Mouse (Mus musculus) heart, embryonic 13.5 days (tissue): ENCODE measurements at regions not wholly inside any gene's neighbourhood (a gene's known extent, or its start where the extent isn't known, plus 50 kb on each side); places are given as distances from the start of the nearest gene placed in this dataset.
A peak's percentile ranks its signal among the peaks of the same experiment; 100 is the strongest.

Source experiments
- ATAC-seq: fragments of 200-750 bp; cut with Nextera tagmentation; 2 replicates; pipeline ENCODE4 v1.8.0; 2017; ENCODE audit warnings: moderate TSS enrichment; ENCODE audit not compliant: insufficient number of reproducible peaks, low FRiP score, low TSS enrichment; ENCODE audit errors: extremely low read depth
- H3K27ac ChIP-seq: fragments of 300-500 bp; sonication (generic); replicated peaks from 2 replicates; pipeline ENCODE4 v1.5.1; 2015; ENCODE audit warnings: moderate library complexity, mild to moderate bottlenecking, inconsistent platforms
- H3K27me3 ChIP-seq: fragments of 300-500 bp; sonication (generic); replicated peaks from 2 replicates; pipeline ENCODE4 v1.6.1; 2015; ENCODE audit warnings: mild to moderate bottlenecking, inconsistent platforms
- H3K36me3 ChIP-seq: fragments of 300-500 bp; sonication (generic); 2 replicates; pipeline ENCODE4 v1.6.1; 2015; ENCODE audit warnings: mild to moderate bottlenecking, inconsistent platforms
- H3K4me1 ChIP-seq: fragments of 300-500 bp; sonication (generic); 2 replicates; pipeline ENCODE4 v1.6.1; 2015; ENCODE audit warnings: inconsistent platforms
- H3K4me2 ChIP-seq: fragments of 300-500 bp; sonication (generic); 2 replicates; pipeline ENCODE4 v1.6.1; 2015; ENCODE audit warnings: inconsistent platforms, mild to moderate bottlenecking, moderate library complexity
- H3K4me3 ChIP-seq: fragments of 300-500 bp; sonication (generic); 2 replicates; pipeline ENCODE4 v1.5.1; 2015; ENCODE audit warnings: moderate library complexity, mild to moderate bottlenecking, inconsistent platforms
- H3K9ac ChIP-seq: fragments of 300-500 bp; sonication (generic); 2 replicates; pipeline ENCODE4 v1.6.1; 2015; ENCODE audit warnings: inconsistent platforms, mild to moderate bottlenecking, moderate library complexity
- H3K9me3 ChIP-seq: fragments of 300-500 bp; sonication (generic); 2 replicates; pipeline ENCODE4 v1.6.1; 2016; ENCODE audit warnings: inconsistent platforms
- WGBS: fragments of 180-500 bp; shearing (Covaris S2); methylation state at CpG from one replicate; pipeline ENCODE4 v1.1.7; 2015; ENCODE audit warnings: mixed read lengths; 5-methylcytosine and 5-hydroxymethylcytosine counted together

- Histone ChIP-seq H3K36me3 (no peaks in the 10 kb centered on the region), H3K9ac (no peak overlapping the region), H3K27me3 (no peaks in the 10 kb centered on the region), H3K4me1 (no peaks in the 10 kb centered on the region), H3K9me3 (peaks cover 4% of the 10 kb centered on the region; the same call in 1 of the 2 replicates), H3K4me2 (no peak overlapping the region), H3K27ac (no peak overlapping the region), H3K4me3 (no peak overlapping the region)
- no peak for ATAC-seq
These were observed 60.9 kb upstream of the Acyp2 start for GRCm38 (mm10) chr11:30710266-30710665.

GRCm38 (mm10) chr11:30720803-30721202, 50.7 kb upstream of the Psme4 start:
- 30% methylated on average over 1 of the region's 1 CpGs for WGBS
- Histone ChIP-seq H3K27ac (peak overlapping the region; percentile 78), H3K4me2 (no peak overlapping the region), H3K4me3 (no peak overlapping the region), H3K36me3 (no peaks in the 10 kb centered on the region), H3K9ac (no peak overlapping the region), H3K4me1 (peaks cover 10% of the 10 kb centered on the region), H3K9me3 (no peaks in the 10 kb centered on the region), H3K27me3 (no peaks in the 10 kb centered on the region)
- ATAC-seq, result no peak
